Mouse (Mus musculus): ENCODE data around the gene Vmn2r54. TPM values are rescaled to one million over a fixed set of nuclear protein-coding genes. Genes with fewer than 3 reads are reported as not detected.
"Not testable (repeated sequence)": the region's sequence is repeated elsewhere in the genome, so short reads cannot be mapped to it uniquely, and the experiment has no call there.

Vmn2r54 gene
- polyA plus RNA-seq (2012) = not detected in 2 replicates

DNA sequence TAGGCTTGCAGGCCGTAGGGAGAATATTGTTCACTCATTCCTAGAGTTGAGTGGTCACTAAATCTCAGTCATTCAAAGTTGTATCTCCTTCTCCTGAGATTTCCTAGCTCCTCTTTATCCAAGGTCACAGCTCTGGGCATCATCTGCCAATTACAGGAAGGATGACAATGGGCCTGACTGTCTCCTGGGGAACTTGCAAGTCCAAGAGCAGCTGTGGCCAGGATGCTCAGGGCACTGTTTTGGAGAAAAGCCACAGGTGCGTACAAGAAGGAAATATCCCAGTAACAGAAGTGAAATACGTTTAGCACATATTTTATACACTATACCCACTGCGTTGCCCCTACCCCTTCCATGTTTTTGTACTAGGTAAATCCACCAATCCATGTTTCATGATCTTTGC, at the start of gene Vmn2r54:
Vmn2r54 (minus strand) TSS at position 101 of the 400 bp plus-strand sequence.
- TF ChIP-seq GATA1 (IDR thresholded peaks at IDR 0.05; ENCODE audit: low read length) = not testable (repeated sequence)

GRCm38 (mm10) chr7:12684903-12685302, 44.8 kb upstream of the Vmn2r54 start, which contains the start of gene Vmn2r55:
Vmn2r55 (minus strand) TSS chr7:12685003.
- not testable (repeated sequence) for TF ChIP-seq GATA1 (IDR thresholded peaks at IDR 0.05; ENCODE audit: low read length)

- TF ChIP-seq GATA1 (IDR thresholded peaks at IDR 0.05; ENCODE audit: low read length) = no peak
These were observed 31.4 kb downstream of the Vmn2r54 start, which contains the start of gene Vmn2r53 for GRCm38 (mm10) chr7:12608688-12609087. Vmn2r53 (minus strand) TSS chr7:12608788.

Other genes with a start within 250 kb of the Vmn2r54 start
- gene Zfp551, start 217.6 kb downstream of the Vmn2r54 start, polyA plus RNA-seq (2012) = 0.15 and 0.28 TPM in 2 replicates
- gene Zfp606, start 162.0 kb downstream of the Vmn2r54 start, polyA plus RNA-seq (2012) = 3.8 and 4.5 TPM in 2 replicates
- gene 2900092C05Rik, start 127.8 kb downstream of the Vmn2r54 start, polyA plus RNA-seq (2012) = not detected in 2 replicates
- gene Vmn2r53, start 31.5 kb downstream of the Vmn2r54 start, polyA plus RNA-seq (2012) = not detected in 2 replicates
- gene Vmn2r55, start 44.7 kb upstream of the Vmn2r54 start, polyA plus RNA-seq (2012) = not detected in 2 replicates
- not detected in 2 replicates for gene Vmn2r56, start 94.7 kb upstream of the Vmn2r54 start, polyA plus RNA-seq (2012)
- not detected in 2 replicates for gene Zscan18, start 163.3 kb upstream of the Vmn2r54 start, polyA plus RNA-seq (2012)
- gene Zfp329, start 178.5 kb upstream of the Vmn2r54 start, polyA plus RNA-seq (2012) = 0.21 and 0.25 TPM in 2 replicates
- gene Zfp110, start 194.4 kb upstream of the Vmn2r54 start, polyA plus RNA-seq (2012) = 2.3 and 3.0 TPM in 2 replicates
- 0.65 and 0.75 TPM in 2 replicates for gene Zfp128, start 240.9 kb upstream of the Vmn2r54 start, polyA plus RNA-seq (2012)